Mouse (Mus musculus): ENCODE measurements at regions not wholly inside any gene's neighbourhood (a gene's known extent, or its start where the extent isn't known, plus 50 kb on each side); places are given as distances from the start of the nearest gene placed in this dataset.

GRCm38 (mm10) chr2:75061456-75062188, 236.0 kb downstream of the Mtx2 start:
- peak in 1 of 2 experiments; percentile 6 for DNase-seq (ENCODE audit: low spot score in 2 of 2)

- DNase-seq (ENCODE audit: low spot score in 2 of 2), result no peak
These were observed 236.5 kb downstream of the Mtx2 start for GRCm38 (mm10) chr2:75062189-75062510.

- DNase-seq (ENCODE audit: low spot score in 2 of 2), result no peak
These were observed 239.0 kb downstream of the Mtx2 start for GRCm38 (mm10) chr2:75064406-75065115.

GRCm38 (mm10) chr2:75065304-75065703, 239.7 kb downstream of the Mtx2 start:
- DNase-seq (ENCODE audit: low spot score in 2 of 2), result peak in 1 of 2 experiments; percentile 10

GRCm38 (mm10) chr2:75069321-75069720, 243.7 kb downstream of the Mtx2 start:
- no peak for DNase-seq (ENCODE audit: low spot score in 2 of 2)

GRCm38 (mm10) chr2:75072021-75072420, 246.4 kb downstream of the Mtx2 start:
- no peak for DNase-seq (ENCODE audit: low spot score in 2 of 2)

- no peak for DNase-seq (ENCODE audit: low spot score in 2 of 2)
These were observed 246.9 kb downstream of the Mtx2 start for GRCm38 (mm10) chr2:75072471-75072870.

GRCm38 (mm10) chr2:75073178-75073577, 247.6 kb downstream of the Mtx2 start:
- DNase-seq (ENCODE audit: low spot score in 2 of 2), result no peak

GRCm38 (mm10) chr2:75087164-75087563, 261.6 kb downstream of the Mtx2 start:
- DNase-seq (ENCODE audit: low spot score in 2 of 2), result no peak

GRCm38 (mm10) chr2:75089186-75089585, 263.6 kb downstream of the Mtx2 start:
- no peak for DNase-seq (ENCODE audit: low spot score in 2 of 2)

GRCm38 (mm10) chr2:75089616-75090015, 264.0 kb downstream of the Mtx2 start:
- DNase-seq (ENCODE audit: low spot score in 2 of 2), result no peak

- no peak for DNase-seq (ENCODE audit: low spot score in 2 of 2)
These were observed 264.8 kb downstream of the Mtx2 start for GRCm38 (mm10) chr2:75090439-75090838.

GRCm38 (mm10) chr2:75101501-75101900, 275.9 kb downstream of the Mtx2 start:
- no peak for DNase-seq (ENCODE audit: low spot score in 2 of 2)

GRCm38 (mm10) chr2:75112751-75113150, 287.1 kb downstream of the Mtx2 start:
- no peak for DNase-seq (ENCODE audit: low spot score in 2 of 2)

GRCm38 (mm10) chr2:75114375-75114774, 288.8 kb downstream of the Mtx2 start:
- DNase-seq (ENCODE audit: low spot score in 2 of 2), result no peak

- no peak for DNase-seq (ENCODE audit: low spot score in 2 of 2)
These were observed 292.8 kb downstream of the Mtx2 start for GRCm38 (mm10) chr2:75118348-75118926.

- DNase-seq (ENCODE audit: low spot score in 2 of 2), result no peak
These were observed 294.0 kb downstream of the Mtx2 start for GRCm38 (mm10) chr2:75119599-75119998.

GRCm38 (mm10) chr2:75133298-75134080, 307.9 kb downstream of the Mtx2 start:
- no peak for DNase-seq (ENCODE audit: low spot score in 2 of 2)

- DNase-seq (ENCODE audit: low spot score in 2 of 2), result no peak
These were observed 311.0 kb downstream of the Mtx2 start for GRCm38 (mm10) chr2:75136618-75137017.

GRCm38 (mm10) chr2:75137133-75137982, 311.8 kb downstream of the Mtx2 start:
- no peak for DNase-seq (ENCODE audit: low spot score in 2 of 2)
